Comparison of ENCODE assay signal across 1 mouse cellular context in the genomic region with DNA sequence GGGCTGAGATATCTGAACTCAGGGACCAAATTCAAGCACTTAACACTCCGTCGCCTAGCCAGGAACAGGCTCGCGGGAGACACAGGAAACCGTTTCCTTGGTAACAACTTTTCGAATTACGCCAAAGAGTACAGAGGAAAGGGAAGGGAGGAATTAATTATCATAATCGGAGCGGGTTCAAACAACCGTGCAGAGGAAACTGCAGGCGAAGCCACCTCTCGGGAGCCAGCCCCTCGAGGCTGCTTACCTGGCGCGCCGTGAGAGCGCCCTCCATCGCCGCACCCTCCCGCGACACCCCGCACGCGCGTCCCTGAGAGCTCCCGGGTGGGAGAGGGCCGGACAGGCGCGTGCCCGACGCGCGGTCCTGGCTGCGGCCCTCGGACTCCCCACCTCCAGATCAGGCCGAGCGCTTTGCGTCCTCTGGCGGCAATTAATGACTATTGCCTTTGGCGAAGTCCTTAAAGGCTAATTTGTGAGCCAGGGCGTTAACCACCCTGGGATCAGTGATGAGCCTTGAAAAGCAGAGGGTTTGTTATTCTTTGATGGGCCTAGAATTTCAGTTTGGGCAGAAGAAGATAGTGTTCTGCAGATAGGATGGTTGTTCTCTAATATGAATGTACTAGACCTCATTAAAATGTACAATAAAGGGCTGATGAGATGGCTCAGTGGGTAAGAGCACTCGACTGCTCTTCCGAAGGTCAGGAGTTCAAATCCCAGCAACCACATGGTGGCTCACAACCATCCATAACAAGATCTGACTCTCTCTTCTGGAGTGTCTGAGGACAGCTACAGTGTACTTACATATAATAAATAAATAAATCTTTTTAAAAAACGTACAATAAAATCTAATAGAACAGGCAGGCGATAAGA.
TF ChIP-seq lines count a peak whose summit lies in the region.

A gene (minus strand): TSS at position 321 of the 870 bp plus-strand sequence.

TF ChIP-seq in MEL, 35 proteins besides CTCF, POLR2A, EP300 and RAD21:
- TF ChIP-seq USF2 (IDR thresholded peaks at IDR 0.05; ENCODE audit: borderline replicate concordance in 1 of 2, insufficient read depth in 1 of 2, low read depth in 1 of 2, low read length in 2 of 2) (no peak), MAFK (IDR thresholded peaks at IDR 0.05; ENCODE audit: borderline replicate concordance, low read depth, low read length) (peak; percentile 64), TAL1 (IDR thresholded peaks at IDR 0.05; ENCODE audit: low read length) (no peak), CHD2 (IDR thresholded peaks at IDR 0.05; ENCODE audit: low read length) (no peak), GABPA (IDR thresholded peaks at IDR 0.05; ENCODE audit: low read depth, low read length) (no peak), MXI1 (IDR thresholded peaks at IDR 0.05; ENCODE audit: low read depth, low read length) (no peak), MAZ (IDR thresholded peaks at IDR 0.05; ENCODE audit: low read depth, low read length) (peak; percentile 37; the same call in 1 of the 2 replicates), JUND (IDR thresholded peaks at IDR 0.05; ENCODE audit: low read depth, low read length) (no peak), MEF2A (IDR thresholded peaks at IDR 0.05; ENCODE audit: extremely low read depth, insufficient replicate concordance, low read depth, low read length, poor library complexity, severe bottlenecking) (no peak), MYC (IDR thresholded peaks at IDR 0.05; ENCODE audit: low read depth, low read length) (no peak), E2F4 (IDR thresholded peaks at IDR 0.05; ENCODE audit: borderline replicate concordance, low read depth, low read length) (no peak), ZMIZ1 (IDR thresholded peaks at IDR 0.05; ENCODE audit: low read depth, low read length) (no peak), TBP (IDR thresholded peaks at IDR 0.05; ENCODE audit: low read depth, low read length) (peak; percentile 97), KAT2A (conservative IDR thresholded peaks at IDR 0.05; ENCODE audit: low read depth, low read length) (no peak), POLR2AphosphoS2 (IDR thresholded peaks at IDR 0.05; ENCODE audit: low read length) (no peak), ZC3H11A (IDR thresholded peaks at IDR 0.05; ENCODE audit: low read depth, low read length) (peak; percentile 59), NELFE (IDR thresholded peaks at IDR 0.05; ENCODE audit: low read depth, low read length) (no peak), NRF1 (IDR thresholded peaks at IDR 0.05; ENCODE audit: insufficient read depth, low read depth, low read length, poor library complexity, severe bottlenecking) (no peak), SMC3 (IDR thresholded peaks at IDR 0.05; ENCODE audit: low read depth, low read length) (peak; percentile 77), ZNF384 (IDR thresholded peaks at IDR 0.05; ENCODE audit: low read depth, low read length) (no peak), BHLHE40 (IDR thresholded peaks at IDR 0.05; ENCODE audit: borderline replicate concordance, low read depth, low read length) (no peak), GATA1 (IDR thresholded peaks at IDR 0.05; ENCODE audit: low read depth, low read length) (no peak), ZKSCAN1 (IDR thresholded peaks at IDR 0.05; ENCODE audit: low read depth, low read length) (no peak), MAX (IDR thresholded peaks at IDR 0.05; ENCODE audit: low read length) (peak; percentile 27; the same call in 1 of the 2 replicates), RCOR1 (IDR thresholded peaks at IDR 0.05; ENCODE audit: low read depth, low read length) (no peak), ELF1 (IDR thresholded peaks at IDR 0.05; ENCODE audit: low read depth, low read length) (no peak)
